Mouse (Mus musculus): ENCODE measurements around the gene Eif4a1. TPM values are rescaled to one million over a fixed set of nuclear protein-coding genes. Genes with fewer than 3 reads are reported as not detected.
A peak's percentile ranks its signal among the peaks of the same experiment; 100 is the strongest.

Eif4a1 gene
- 476 and 491 TPM in 2 replicates for polyA plus RNA-seq (2015; fragmentation: Nextera tagmentation; extraction: Ambion mirVana)

GRCm38 (mm10) chr11:69672211-69672706 is at the start of gene Eif4a1:
Gene Eif4a1, minus strand, starts transcription at chr11:69672423.
- Histone ChIP-seq H3K9me3 (no peaks in the 10 kb centered on the region), H3K27me3 (no peaks in the 10 kb centered on the region), H3K4me3 (peak within 1 kb of the TSS; percentile 85), H3K4me1 (replicated peaks) (peaks cover 29% of the 10 kb centered on the region), H3K9ac (peak within 1 kb of the TSS; percentile 82), H3K4me2 (peak within 1 kb of the TSS; percentile 74), H3K36me3 (peaks cover 70% of the 10 kb centered on the region), H3K27ac (replicated peaks) (peak within 1 kb of the TSS; percentile 94)
- ATAC-seq (ENCODE audit: low FRiP score, low read depth): peak; percentile 98
- WGBS: 0% methylated on average over 36 of the region's 36 CpGs

- WGBS: 85% methylated on average over 6 of the region's 6 CpGs
- Histone ChIP-seq H3K4me3 (no peak overlapping the region), H3K36me3 (no peaks in the 10 kb centered on the region), H3K27ac (replicated peaks) (no peak overlapping the region), H3K4me2 (no peak overlapping the region), H3K27me3 (no peaks in the 10 kb centered on the region), H3K4me1 (replicated peaks) (no peaks in the 10 kb centered on the region), H3K9me3 (no peaks in the 10 kb centered on the region), H3K9ac (no peak overlapping the region)
- ATAC-seq (ENCODE audit: low FRiP score, low read depth): no peak
These were observed 48.6 kb upstream of the Eif4a1 start for GRCm38 (mm10) chr11:69720852-69721251.

- Histone ChIP-seq H3K9me3 (no peaks in the 10 kb centered on the region), H3K4me1 (replicated peaks) (no peaks in the 10 kb centered on the region), H3K36me3 (no peaks in the 10 kb centered on the region), H3K27ac (replicated peaks) (no peak overlapping the region), H3K27me3 (no peaks in the 10 kb centered on the region), H3K9ac (no peak overlapping the region), H3K4me3 (no peak overlapping the region), H3K4me2 (no peak overlapping the region)
- no peak for ATAC-seq (ENCODE audit: low FRiP score, low read depth)
- 71% methylated on average over 6 of the region's 6 CpGs for WGBS
These were observed 47.2 kb upstream of the Eif4a1 start for GRCm38 (mm10) chr11:69719423-69719822.

- H3K4me1 ChIP-seq (replicated peaks): no peaks in the 10 kb centered on the region
- no peaks in the 10 kb centered on the region for H3K36me3 ChIP-seq
- ATAC-seq (ENCODE audit: low FRiP score, low read depth): no peak
- WGBS: 30% methylated on average over 15 of the region's 15 CpGs
- peak overlapping the region; percentile 22 for H3K4me2 ChIP-seq
- no peak overlapping the region for H3K9ac ChIP-seq
- no peaks in the 10 kb centered on the region for H3K9me3 ChIP-seq
- no peaks in the 10 kb centered on the region for H3K27me3 ChIP-seq
- H3K4me3 ChIP-seq: no peak overlapping the region
- H3K27ac ChIP-seq (replicated peaks): no peak overlapping the region
These were observed 46.4 kb upstream of the Eif4a1 start for GRCm38 (mm10) chr11:69718661-69719060.

GRCm38 (mm10) chr11:69716953-69717352 is 44.7 kb upstream of the Eif4a1 start:
- no peak for ATAC-seq (ENCODE audit: low FRiP score, low read depth)
- H3K27me3 ChIP-seq: no peaks in the 10 kb centered on the region
- H3K36me3 ChIP-seq: no peaks in the 10 kb centered on the region
- no peaks in the 10 kb centered on the region for H3K4me1 ChIP-seq (replicated peaks)
- H3K9me3 ChIP-seq: no peaks in the 10 kb centered on the region
- WGBS: 71% methylated on average over 4 of the region's 4 CpGs
- no peak overlapping the region for H3K4me3 ChIP-seq
- no peak overlapping the region for H3K9ac ChIP-seq
- H3K27ac ChIP-seq (replicated peaks): no peak overlapping the region
- no peak overlapping the region for H3K4me2 ChIP-seq

GRCm38 (mm10) chr11:69715929-69716328 is 43.7 kb upstream of the Eif4a1 start:
- Histone ChIP-seq H3K4me2 (no peak overlapping the region), H3K4me3 (no peak overlapping the region), H3K4me1 (replicated peaks) (no peaks in the 10 kb centered on the region), H3K9ac (no peak overlapping the region), H3K27me3 (no peaks in the 10 kb centered on the region), H3K27ac (replicated peaks) (no peak overlapping the region), H3K9me3 (no peaks in the 10 kb centered on the region), H3K36me3 (no peaks in the 10 kb centered on the region)
- no peak for ATAC-seq (ENCODE audit: low FRiP score, low read depth)
- 24% methylated on average over 5 of the region's 5 CpGs for WGBS

- 56% methylated on average over 9 of the region's 9 CpGs for WGBS
- H3K36me3 ChIP-seq: no peaks in the 10 kb centered on the region
- H3K9ac ChIP-seq: no peak overlapping the region
- H3K27ac ChIP-seq (replicated peaks): no peak overlapping the region
- no peaks in the 10 kb centered on the region for H3K9me3 ChIP-seq
- no peak overlapping the region for H3K4me2 ChIP-seq
- no peaks in the 10 kb centered on the region for H3K4me1 ChIP-seq (replicated peaks)
- no peaks in the 10 kb centered on the region for H3K27me3 ChIP-seq
- ATAC-seq (ENCODE audit: low FRiP score, low read depth): no peak
- H3K4me3 ChIP-seq: no peak overlapping the region
These were observed 43.3 kb upstream of the Eif4a1 start for GRCm38 (mm10) chr11:69715482-69715881.

GRCm38 (mm10) chr11:69714636-69715329 is 42.6 kb upstream of the Eif4a1 start:
- no peaks in the 10 kb centered on the region for H3K9me3 ChIP-seq
- H3K4me2 ChIP-seq: no peak overlapping the region
- no peaks in the 10 kb centered on the region for H3K27me3 ChIP-seq
- WGBS: 71% methylated on average over 18 of the region's 18 CpGs
- no peak overlapping the region for H3K9ac ChIP-seq
- no peak for ATAC-seq (ENCODE audit: low FRiP score, low read depth)
- no peaks in the 10 kb centered on the region for H3K4me1 ChIP-seq (replicated peaks)
- H3K4me3 ChIP-seq: no peak overlapping the region
- no peaks in the 10 kb centered on the region for H3K36me3 ChIP-seq
- H3K27ac ChIP-seq (replicated peaks): no peak overlapping the region

GRCm38 (mm10) chr11:69712954-69713672 is 40.9 kb upstream of the Eif4a1 start:
- WGBS: 84% methylated on average over 20 of the region's 20 CpGs

GRCm38 (mm10) chr11:69711082-69711481 is 38.9 kb upstream of the Eif4a1 start:
- no peaks in the 10 kb centered on the region for H3K9me3 ChIP-seq
- no peak for ATAC-seq (ENCODE audit: low FRiP score, low read depth)

More at GRCm38 (mm10) chr11:69712954-69713672, 40.9 kb upstream of the Eif4a1 start:
- no peak overlapping the region for H3K4me3 ChIP-seq
- H3K36me3 ChIP-seq: no peaks in the 10 kb centered on the region
- 0 out of 2 replicates have a peak, but pooled peaks cover 3% of the 10 kb centered on the region for H3K4me1 ChIP-seq (replicated peaks)
- no peaks in the 10 kb centered on the region for H3K27me3 ChIP-seq
- H3K4me2 ChIP-seq: no peak overlapping the region
- H3K27ac ChIP-seq (replicated peaks): no peak overlapping the region
- H3K9ac ChIP-seq: no peak overlapping the region
- no peaks in the 10 kb centered on the region for H3K9me3 ChIP-seq
- ATAC-seq (ENCODE audit: low FRiP score, low read depth): no peak

GRCm38 (mm10) chr11:69710470-69710869 is 38.2 kb upstream of the Eif4a1 start:
- Histone ChIP-seq H3K9me3 (no peaks in the 10 kb centered on the region), H3K36me3 (no peaks in the 10 kb centered on the region), H3K27ac (replicated peaks) (no peak overlapping the region), H3K27me3 (no peaks in the 10 kb centered on the region), H3K4me1 (replicated peaks) (peaks cover 8% of the 10 kb centered on the region; the same call in 1 of the 2 replicates), H3K4me3 (no peak overlapping the region), H3K9ac (no peak overlapping the region), H3K4me2 (no peak overlapping the region)
- no peak for ATAC-seq (ENCODE audit: low FRiP score, low read depth)
- 57% methylated on average over 3 of the region's 3 CpGs for WGBS

More at GRCm38 (mm10) chr11:69711082-69711481, 38.9 kb upstream of the Eif4a1 start:
- no peak overlapping the region for H3K4me3 ChIP-seq
- H3K4me1 ChIP-seq (replicated peaks): peaks cover 8% of the 10 kb centered on the region; the same call in 1 of the 2 replicates
- H3K4me2 ChIP-seq: no peak overlapping the region
- H3K36me3 ChIP-seq: no peaks in the 10 kb centered on the region
- no peaks in the 10 kb centered on the region for H3K27me3 ChIP-seq
- WGBS: 86% methylated on average over 2 of the region's 2 CpGs
- no peak overlapping the region for H3K27ac ChIP-seq (replicated peaks)
- no peak overlapping the region for H3K9ac ChIP-seq
